ENCODE assay signal across 24 mouse cellular contexts in genomic region chr12:83449202-83449601, GRCm38 (mm10).
"Had no signal": no experiment of that assay in that cellular context is flagged by ENCODE, and none has a peak within 500 bp of the region (broad histone marks: within the 10 kb centered on the region; RNA-seq: fewer than 3 reads in every experiment).

No protein-coding gene starts in this region.

- H3K36me3 ChIP-seq: heart, embryonic 12.5 days; hindbrain, embryonic 13.5 days; hindbrain, embryonic 15.5 days; intestine, embryonic 15.5 days; limb, embryonic 15.5 days; liver, embryonic 12.5 days had no signal

- H3K27ac ChIP-seq: gastrocnemius, adult 2 months; hindbrain, embryonic 13.5 days; hindbrain, embryonic 15.5 days; intestine, embryonic 15.5 days; kidney, postnatal 0 days; left cerebral cortex, adult 2 months; limb, embryonic 15.5 days; liver, embryonic 12.5 days; liver, embryonic 14.5 days had no signal

- H3K4me3 ChIP-seq: gastrocnemius, adult 2 months; heart, embryonic 12.5 days; hindbrain, embryonic 13.5 days; hindbrain, embryonic 15.5 days; intestine, embryonic 15.5 days; left cerebral cortex, adult 2 months; limb, embryonic 15.5 days; liver, embryonic 12.5 days had no signal

- ATAC-seq: forebrain, postnatal 0 days; hindbrain, postnatal 0 days; inflammation-experienced regulatory T-cells, adult 6 months; intestine, embryonic 15.5 days; intestine, postnatal 0 days; liver, embryonic 12.5 days had no signal

- H3K4me1 ChIP-seq: intestine, embryonic 15.5 days had no signal

- H3K4me2 ChIP-seq: heart, embryonic 12.5 days; hindbrain, embryonic 13.5 days; hindbrain, embryonic 15.5 days; intestine, embryonic 15.5 days; limb, embryonic 15.5 days; liver, embryonic 12.5 days had no signal

- H3K9me3 ChIP-seq: heart, embryonic 12.5 days; hindbrain, embryonic 13.5 days; hindbrain, embryonic 15.5 days; intestine, embryonic 15.5 days; limb, embryonic 15.5 days; liver, embryonic 12.5 days had no signal

- H3K27me3 ChIP-seq: heart, embryonic 12.5 days; hindbrain, embryonic 13.5 days; hindbrain, embryonic 15.5 days; intestine, embryonic 15.5 days; limb, embryonic 15.5 days had no signal

- H3K9ac ChIP-seq: forebrain, postnatal 0 days; heart, embryonic 12.5 days; hindbrain, embryonic 13.5 days; hindbrain, embryonic 15.5 days; intestine, embryonic 15.5 days; limb, embryonic 15.5 days; liver, embryonic 12.5 days; liver, embryonic 14.5 days had no signal

- DNase-seq: forebrain, postnatal 0 days; gastrocnemius, adult 2 months; gastrocnemius, postnatal 10 days; gastrocnemius, postnatal 25 days; heart, adult 18-20 months; heart, postnatal 10 days; heart, postnatal 36 days; kidney, adult 18-20 months; kidney, adult 8-10 months; kidney, postnatal 14 days; kidney, postnatal 36 days; layer of hippocampus, adult 9-11 months had no signal
